Mouse (Mus musculus): ENCODE measurements at regions not wholly inside any gene's neighbourhood (a gene's known extent, or its start where the extent isn't known, plus 50 kb on each side); places are given as distances from the start of the nearest gene placed in this dataset.
A peak's percentile ranks its signal among the peaks of the same experiment; 100 is the strongest.

GRCm38 (mm10) chr3:132484814-132485213 lies 144.8 kb upstream of the Gimd1 start:
- DNase-seq (ENCODE audit: low spot score): no peak

- no peak for DNase-seq (ENCODE audit: low spot score)
Observed at GRCm38 (mm10) chr3:132485553-132485952, 144.1 kb upstream of the Gimd1 start.

GRCm38 (mm10) chr3:132506095-132506494 lies 123.5 kb upstream of the Gimd1 start:
- DNase-seq (ENCODE audit: low spot score): peak; percentile 48

GRCm38 (mm10) chr3:132510240-132510639 lies 119.4 kb upstream of the Gimd1 start:
- no peak for DNase-seq (ENCODE audit: low spot score)

GRCm38 (mm10) chr3:132512526-132513102 lies 117.0 kb upstream of the Gimd1 start:
- DNase-seq (ENCODE audit: low spot score): no peak

- no peak for DNase-seq (ENCODE audit: low spot score)
Observed at GRCm38 (mm10) chr3:132533323-132533904, 96.2 kb upstream of the Gimd1 start.

GRCm38 (mm10) chr3:132539780-132540658 lies 89.6 kb upstream of the Gimd1 start:
- DNase-seq (ENCODE audit: low spot score): no peak

GRCm38 (mm10) chr3:132551238-132551808 lies 78.3 kb upstream of the Gimd1 start:
- no peak for DNase-seq (ENCODE audit: low spot score)

- DNase-seq (ENCODE audit: low spot score): no peak
Observed at GRCm38 (mm10) chr3:132565755-132566154, 63.9 kb upstream of the Gimd1 start.

- no peak for DNase-seq (ENCODE audit: low spot score)
Observed at GRCm38 (mm10) chr3:132566301-132566700, 63.3 kb upstream of the Gimd1 start.

Measured in ovary, postnatal 14 days (tissue).